Mouse (Mus musculus) ES-E14 (cell line): ENCODE results near the gene Ybx3.

Source experiments
- HCFC1 ChIP-seq: IDR thresholded peaks from 2 replicates; pipeline ENCODE4 v1.6.1; 2012; ENCODE audit warnings: low read length, inconsistent platforms, borderline replicate concordance; ENCODE audit not compliant: insufficient read depth
- MAFK ChIP-seq: IDR thresholded peaks from 2 replicates; pipeline ENCODE4 v1.6.1; 2014; ENCODE audit warnings: mild to moderate bottlenecking, low read depth, low read length, inconsistent platforms; ENCODE audit not compliant: insufficient read depth
- ZC3H11A ChIP-seq: IDR thresholded peaks from 2 replicates; pipeline ENCODE4 v1.6.1; 2012; ENCODE audit warnings: low read depth, mild to moderate bottlenecking, inconsistent platforms, low read length, borderline replicate concordance
- ZNF384 ChIP-seq: IDR thresholded peaks from 2 replicates; pipeline ENCODE4 v1.6.1; 2012; ENCODE audit warnings: low read depth, low read length, inconsistent platforms

GRCm38 (mm10) chr6:131370767-131371166 lies 17.5 kb downstream of the Ybx3 start:
- TF ChIP-seq HCFC1 = no peak
- TF ChIP-seq ZC3H11A = no peak
- TF ChIP-seq MAFK = no peak
- TF ChIP-seq ZNF384 = no peak
